Comparison of ENCODE assay signal across 9 mouse cellular contexts in genomic region chr11:85849037-85849436, GRCm38 (mm10). TPM values are rescaled to one million over a fixed set of nuclear protein-coding genes. Genes with fewer than 3 reads are reported as not detected.
DNase-seq lines count a peak whose midpoint lies in the region; ATAC-seq and TF ChIP-seq lines count a peak whose summit lies in the region.
"Had no signal": no experiment of that assay in that cellular context is flagged by ENCODE, and none has a peak within 500 bp of the region (broad histone marks: within the 10 kb centered on the region; RNA-seq: fewer than 3 reads in every experiment).

No protein-coding gene starts in this region.

- intact Hi-C loops in heart, adult 2 months (cut with DNase I) = loop anchor here (5.0 kb wide), 3 partner anchors 218 to 508 kb away; partner anchors contain the start of gene Med13

- H3K4me2 ChIP-seq in liver, embryonic 16.5 days (ENCODE audit: low read depth, low read length) = peak overlapping the region; percentile 35
- peak overlapping the region; percentile 46 for H3K4me2 ChIP-seq in neural tube, embryonic 11.5 days (ENCODE audit: low read depth)

- no peaks in the 10 kb centered on the region for H3K79me2 ChIP-seq in heart, adult 2 months (replicated peaks; ENCODE audit: control insufficient read depth, insufficient read depth, low read length)

- H3K27ac ChIP-seq in heart, adult 2 months = no peak overlapping the region
- no peak overlapping the region for H3K27ac ChIP-seq in liver, embryonic 16.5 days (ENCODE audit: low read length)
- no peak overlapping the region for H3K27ac ChIP-seq in neural tube, embryonic 11.5 days (ENCODE audit: low read depth, low read length)

- peak overlapping the region; percentile 24; the same call in 1 of the 2 replicates for H3K4me3 ChIP-seq in E14TG2a.4 (replicated peaks; ENCODE audit: low read length)
- H3K4me3 ChIP-seq in heart, adult 2 months = peak overlapping the region; percentile 26; the same call in 1 of the 2 replicates
- H3K4me3 ChIP-seq in liver, embryonic 16.5 days (ENCODE audit: low read depth, low read length) = no peak overlapping the region
- H3K4me3 ChIP-seq in neural tube, embryonic 11.5 days (ENCODE audit: low read depth, low read length) = no peak overlapping the region

- TF ChIP-seq POLR2A in heart, adult 2 months (IDR thresholded peaks at IDR 0.05; ENCODE audit: insufficient read depth, low read depth, low read length) = no peak

- H3K9me3 ChIP-seq in E14TG2a.4 (ENCODE audit: low read length) = no peaks in the 10 kb centered on the region
- no peaks in the 10 kb centered on the region for H3K9me3 ChIP-seq in liver, embryonic 16.5 days (replicated peaks; ENCODE audit: control insufficient read depth, low read length)
- no peaks in the 10 kb centered on the region for H3K9me3 ChIP-seq in neural tube, embryonic 11.5 days (ENCODE audit: control insufficient read depth, low read length)

- H3K9ac ChIP-seq in heart, adult 2 months (ENCODE audit: low read depth, low read length) = no peak overlapping the region
- no peak overlapping the region for H3K9ac ChIP-seq in liver, embryonic 16.5 days (ENCODE audit: low read depth, low read length)
- peak overlapping the region; percentile 47 for H3K9ac ChIP-seq in neural tube, embryonic 11.5 days (ENCODE audit: low read length)

- no peaks in the 10 kb centered on the region for H3K36me3 ChIP-seq in E14TG2a.4 (ENCODE audit: insufficient read depth, low read length)
- H3K36me3 ChIP-seq in heart, adult 2 months (ENCODE audit: control insufficient read depth, insufficient read depth, low read length) = no peaks in the 10 kb centered on the region
- no peaks in the 10 kb centered on the region for H3K36me3 ChIP-seq in liver, embryonic 16.5 days (ENCODE audit: control insufficient read depth, insufficient read depth)
- H3K36me3 ChIP-seq in neural tube, embryonic 11.5 days (ENCODE audit: control insufficient read depth, insufficient read depth, low read length) = no peaks in the 10 kb centered on the region

- peak; percentile 36 for ATAC-seq in activated CD4-positive, CD25-positive, alpha-beta regulatory T cell, adult 4 months
- ATAC-seq in liver, embryonic 16.5 days (ENCODE audit: low read depth) = peak; percentile 43; the same call in 1 of the 2 replicates
- ATAC-seq in neural tube, embryonic 11.5 days (ENCODE audit: insufficient read depth, low FRiP score, low TSS enrichment) = no peak

- peak; percentile 83 for TF ChIP-seq EP300 in heart, adult 2 months (IDR thresholded peaks at IDR 0.05; ENCODE audit: insufficient read depth, low read depth, low read length)

- peaks cover 53% of the 10 kb centered on the region for H3K27me3 ChIP-seq in E14TG2a.4 (ENCODE audit: insufficient read depth, low read length)
- no peaks in the 10 kb centered on the region for H3K27me3 ChIP-seq in heart, adult 2 months (ENCODE audit: control insufficient read depth, insufficient read depth, low read length)
- peaks cover 48% of the 10 kb centered on the region for H3K27me3 ChIP-seq in liver, embryonic 16.5 days (ENCODE audit: control insufficient read depth, insufficient read depth, low read depth, low read length)
- H3K27me3 ChIP-seq in neural tube, embryonic 11.5 days (ENCODE audit: control insufficient read depth, insufficient read depth, low read length) = peaks cover 13% of the 10 kb centered on the region

- WGBS in heart, adult 2 months = 7% methylated on average over 21 of the region's 21 CpGs
- 5% methylated on average over 21 of the region's 21 CpGs for WGBS in liver, embryonic 16.5 days (ENCODE audit: insufficient replicate concordance)
- 3% methylated on average over 21 of the region's 21 CpGs for WGBS in neural tube, embryonic 11.5 days

- peak; percentile 81 for TF ChIP-seq CTCF in E14TG2a.4 (conservative IDR thresholded peaks at IDR 0.05; ENCODE audit: low read length)
- peak; percentile 95 for TF ChIP-seq CTCF in heart, adult 2 months (IDR thresholded peaks at IDR 0.05)

- peak; percentile 93 for DNase-seq in embryo, embryonic 10.5 days (ENCODE audit: low spot score)
- peak; percentile 64 to 73 for DNase-seq in heart, adult 2 months
- peak; percentile 74 for DNase-seq in kidney, adult 11 months
- peak; percentile 79 for DNase-seq in neural tube, embryonic 11.5 days (ENCODE audit: low spot score)
- peak; percentile 58 for DNase-seq in thymus, postnatal 25 days

- H3K4me1 ChIP-seq in E14TG2a.4 (replicated peaks; ENCODE audit: low read depth, low read length) = peaks cover 28% of the 10 kb centered on the region
- peaks cover 2% of the 10 kb centered on the region for H3K4me1 ChIP-seq in heart, adult 2 months (ENCODE audit: control insufficient read depth, insufficient read depth, low read length)
- peaks cover 2% of the 10 kb centered on the region for H3K4me1 ChIP-seq in liver, embryonic 16.5 days (ENCODE audit: control insufficient read depth, low read depth, low read length)
- 0 out of 2 replicates have a peak, but pooled peaks cover 3% of the 10 kb centered on the region for H3K4me1 ChIP-seq in neural tube, embryonic 11.5 days (ENCODE audit: control insufficient read depth, insufficient read depth, low read length)

RNA-seq across cellular contexts. Expression of gene Gm11444, which starts 1.1 kb away (rescaled TPM):
- polyA plus RNA-seq in activated CD4-positive, CD25-positive, alpha-beta regulatory T cell, adult 4 months (2017; shearing (Covaris generic)) = 1 to 10 TPM in 1 of 2 experiments, not detected in 1; 1.0 TPM
- not detected for total RNA-seq in heart, adult 2 months (2021)
- polyA plus RNA-seq in heart, adult 2 months (2012; rRNA removed) = not detected in 2 replicates
- not detected in 2 replicates for polyA plus RNA-seq in liver, embryonic 16.5 days (2015; fragmentation: Nextera tagmentation; extraction: Ambion mirVana)
- polyA plus RNA-seq in neural tube, embryonic 11.5 days (2014; fragmentation: Nextera tagmentation; extraction: Ambion mirVana) = not detected in 2 replicates
- total RNA-seq: left cerebral cortex, postnatal 25 days had no signal

RNA-seq across cellular contexts. Expression of gene Tbx2, which starts 16.7 kb away (rescaled TPM):
- under 1 TPM in 1 of 2 experiments, not detected in 1; 0.13 TPM for polyA plus RNA-seq in activated CD4-positive, CD25-positive, alpha-beta regulatory T cell, adult 4 months (2017; shearing (Covaris generic))
- total RNA-seq in heart, adult 2 months (2021) = 1 to 10 TPM; 5.5 to 5.7 TPM
- polyA plus RNA-seq in heart, adult 2 months (2012; rRNA removed) = 6.9 and 7.5 TPM in 2 replicates
- 0.18 and 0.26 TPM in 2 replicates for polyA plus RNA-seq in liver, embryonic 16.5 days (2015; fragmentation: Nextera tagmentation; extraction: Ambion mirVana)
- polyA plus RNA-seq in neural tube, embryonic 11.5 days (2014; fragmentation: Nextera tagmentation; extraction: Ambion mirVana) = 4.0 and 4.7 TPM in 2 replicates

RNA-seq across cellular contexts. Expression of gene Tbx4, which starts 37.2 kb away (rescaled TPM):
- not detected for polyA plus RNA-seq in activated CD4-positive, CD25-positive, alpha-beta regulatory T cell, adult 4 months (2017; shearing (Covaris generic))
- total RNA-seq in heart, adult 2 months (2021) = not detected
- 0.09 and 0.55 TPM in 2 replicates for polyA plus RNA-seq in heart, adult 2 months (2012; rRNA removed)
- not detected in 2 replicates for polyA plus RNA-seq in liver, embryonic 16.5 days (2015; fragmentation: Nextera tagmentation; extraction: Ambion mirVana)
- 0.20 and 0.24 TPM in 2 replicates for polyA plus RNA-seq in neural tube, embryonic 11.5 days (2014; fragmentation: Nextera tagmentation; extraction: Ambion mirVana)

Comparison
In these comparisons a context has a peak if more than half of its experiments do, and no peak if none do; other contexts are left out.
1. H3K4me3 ChIP-seq: peak in E14TG2a.4 (single experiment) and heart, adult 2 months (single experiment); none in liver, embryonic 16.5 days (single experiment) and neural tube, embryonic 11.5 days (single experiment).
2. Peak in every context shown above with its lines, with median percentiles within 50 percentile points of each other: DNase-seq.